Mouse (Mus musculus): ENCODE results near the gene Klf15. TPM values are rescaled to one million over a fixed set of nuclear protein-coding genes. Genes with fewer than 3 reads are reported as not detected.

The Klf15 gene
- polyA plus RNA-seq, 1 experiment from 2014 or later = 11.5 TPM

- Histone ChIP-seq H3K9me3 (no peaks in the 10 kb centered on the region), H3K36me3 (no peaks in the 10 kb centered on the region), H3K27me3 (ENCODE audit: insufficient read depth, poor library complexity, severe bottlenecking) (no peaks in the 10 kb centered on the region), H3K4me1 (peaks cover 52% of the 10 kb centered on the region), H3K27ac (peak overlapping the region; percentile 77; the same call in 1 of the 2 replicates), H3K4me3 (no peak overlapping the region)
- WGBS = 55% methylated on average over 6 of the region's 6 CpGs
- peak; percentile 58 for DNase-seq (ENCODE audit: low spot score)
Measured at GRCm38 (mm10) chr6:90505906-90506305, 43.5 kb downstream of the Klf15 start.

- no peaks in the 10 kb centered on the region for H3K27me3 ChIP-seq (ENCODE audit: insufficient read depth, poor library complexity, severe bottlenecking)
- no peaks in the 10 kb centered on the region for H3K36me3 ChIP-seq
- H3K4me3 ChIP-seq = no peak overlapping the region
- DNase-seq (ENCODE audit: low spot score) = no peak
- no peaks in the 10 kb centered on the region for H3K9me3 ChIP-seq
- H3K4me1 ChIP-seq = peaks cover 43% of the 10 kb centered on the region
- 60% methylated on average over 16 of the region's 16 CpGs for WGBS
- peak overlapping the region; percentile 77 for H3K27ac ChIP-seq
Measured at GRCm38 (mm10) chr6:90506673-90507311, 44.4 kb downstream of the Klf15 start.

GRCm38 (mm10) chr6:90507443-90507842 is 45.1 kb downstream of the Klf15 start:
- DNase-seq (ENCODE audit: low spot score) = no peak
- Histone ChIP-seq H3K36me3 (no peaks in the 10 kb centered on the region), H3K9me3 (no peaks in the 10 kb centered on the region), H3K4me1 (peaks cover 36% of the 10 kb centered on the region), H3K4me3 (no peak overlapping the region), H3K27me3 (ENCODE audit: insufficient read depth, poor library complexity, severe bottlenecking) (no peaks in the 10 kb centered on the region), H3K27ac (peak overlapping the region; percentile 77)

GRCm38 (mm10) chr6:90508197-90508624 is 45.8 kb downstream of the Klf15 start:
- WGBS = 35% methylated on average over 4 of the region's 4 CpGs
- peak overlapping the region; percentile 77 for H3K27ac ChIP-seq
- H3K4me3 ChIP-seq = peak overlapping the region; percentile 15; the same call in 1 of the 2 replicates
- no peaks in the 10 kb centered on the region for H3K27me3 ChIP-seq (ENCODE audit: insufficient read depth, poor library complexity, severe bottlenecking)
- H3K36me3 ChIP-seq = no peaks in the 10 kb centered on the region
- peaks cover 35% of the 10 kb centered on the region for H3K4me1 ChIP-seq
- no peak for DNase-seq (ENCODE audit: low spot score)
- H3K9me3 ChIP-seq = no peaks in the 10 kb centered on the region

- peak overlapping the region; percentile 77 for H3K27ac ChIP-seq
- H3K27me3 ChIP-seq (ENCODE audit: insufficient read depth, poor library complexity, severe bottlenecking) = no peaks in the 10 kb centered on the region
- H3K36me3 ChIP-seq = no peaks in the 10 kb centered on the region
- no peak for DNase-seq (ENCODE audit: low spot score)
- no peaks in the 10 kb centered on the region for H3K9me3 ChIP-seq
- no peak overlapping the region for H3K4me3 ChIP-seq
- WGBS = 58% methylated on average over 6 of the region's 6 CpGs
- peaks cover 35% of the 10 kb centered on the region for H3K4me1 ChIP-seq
Measured at GRCm38 (mm10) chr6:90509085-90509484, 46.7 kb downstream of the Klf15 start.

- H3K4me1 ChIP-seq = peaks cover 29% of the 10 kb centered on the region
- no peaks in the 10 kb centered on the region for H3K36me3 ChIP-seq
- WGBS = 79% methylated on average over 5 of the region's 5 CpGs
- H3K27ac ChIP-seq = no peak overlapping the region
- no peak overlapping the region for H3K4me3 ChIP-seq
- no peak for DNase-seq (ENCODE audit: low spot score)
- no peaks in the 10 kb centered on the region for H3K27me3 ChIP-seq (ENCODE audit: insufficient read depth, poor library complexity, severe bottlenecking)
- no peaks in the 10 kb centered on the region for H3K9me3 ChIP-seq
Measured at GRCm38 (mm10) chr6:90512416-90512815, 50.0 kb downstream of the Klf15 start.

GRCm38 (mm10) chr6:90513074-90513856 is 50.9 kb downstream of the Klf15 start:
- Histone ChIP-seq H3K9me3 (no peaks in the 10 kb centered on the region), H3K27me3 (ENCODE audit: insufficient read depth, poor library complexity, severe bottlenecking) (no peaks in the 10 kb centered on the region), H3K27ac (no peak overlapping the region), H3K4me1 (peaks cover 21% of the 10 kb centered on the region), H3K36me3 (no peaks in the 10 kb centered on the region), H3K4me3 (no peak overlapping the region)
- WGBS = 74% methylated on average over 5 of the region's 5 CpGs
- DNase-seq (ENCODE audit: low spot score) = no peak

- DNase-seq (ENCODE audit: low spot score) = no peak
- no peaks in the 10 kb centered on the region for H3K9me3 ChIP-seq
- no peak overlapping the region for H3K27ac ChIP-seq
- H3K27me3 ChIP-seq (ENCODE audit: insufficient read depth, poor library complexity, severe bottlenecking) = no peaks in the 10 kb centered on the region
- H3K36me3 ChIP-seq = no peaks in the 10 kb centered on the region
- no peak overlapping the region for H3K4me3 ChIP-seq
- peaks cover 10% of the 10 kb centered on the region for H3K4me1 ChIP-seq
Measured at GRCm38 (mm10) chr6:90514369-90514768, 52.0 kb downstream of the Klf15 start.

- Histone ChIP-seq H3K27me3 (ENCODE audit: insufficient read depth, poor library complexity, severe bottlenecking) (no peaks in the 10 kb centered on the region), H3K4me3 (no peak overlapping the region), H3K9me3 (no peaks in the 10 kb centered on the region), H3K27ac (no peak overlapping the region), H3K36me3 (no peaks in the 10 kb centered on the region), H3K4me1 (peaks cover 7% of the 10 kb centered on the region; the same call in 1 of the 2 replicates)
- DNase-seq (ENCODE audit: low spot score) = peak; percentile 89
- WGBS = 34% methylated on average over 4 of the region's 4 CpGs
Measured at GRCm38 (mm10) chr6:90514883-90515405, 52.6 kb downstream of the Klf15 start.

GRCm38 (mm10) chr6:90518892-90519291 is 56.5 kb downstream of the Klf15 start:
- Histone ChIP-seq H3K4me3 (no peak overlapping the region), H3K27ac (no peak overlapping the region), H3K4me1 (peaks cover 7% of the 10 kb centered on the region; the same call in 1 of the 2 replicates), H3K9me3 (no peaks in the 10 kb centered on the region), H3K27me3 (ENCODE audit: insufficient read depth, poor library complexity, severe bottlenecking) (no peaks in the 10 kb centered on the region; the same call in 1 of the 2 replicates), H3K36me3 (no peaks in the 10 kb centered on the region)
- no peak for DNase-seq (ENCODE audit: low spot score)
- WGBS = 51% methylated on average over 3 of the region's 3 CpGs

GRCm38 (mm10) chr6:90519375-90519774 is 57.0 kb downstream of the Klf15 start:
- Histone ChIP-seq H3K27me3 (ENCODE audit: insufficient read depth, poor library complexity, severe bottlenecking) (no peaks in the 10 kb centered on the region; the same call in 1 of the 2 replicates), H3K27ac (no peak overlapping the region), H3K4me3 (no peak overlapping the region), H3K36me3 (no peaks in the 10 kb centered on the region), H3K9me3 (no peaks in the 10 kb centered on the region), H3K4me1 (peaks cover 6% of the 10 kb centered on the region; the same call in 1 of the 2 replicates)
- 39% methylated on average over 5 of the region's 5 CpGs for WGBS
- DNase-seq (ENCODE audit: low spot score) = no peak
